Mouse (Mus musculus) embryonic facial prominence, embryonic 13.5 days (tissue): ENCODE results near the gene Fbxl16. TPM values are rescaled to one million over a fixed set of nuclear protein-coding genes. Genes with fewer than 3 reads are reported as not detected.

Experiments
- ATAC-seq: fragments of 200-750 bp; cut with Nextera tagmentation; 2 replicates; pipeline ENCODE4 v1.8.0; 2017; ENCODE audit warnings: low read depth; ENCODE audit not compliant: insufficient number of reproducible peaks, insufficient read depth, low FRiP score, low TSS enrichment
- H3K27ac ChIP-seq: fragments of 300-500 bp; sonication (generic); 2 replicates; pipeline ENCODE4 v1.5.1; 2015; ENCODE audit warnings: moderate library complexity, mild to moderate bottlenecking, inconsistent platforms
- H3K27me3 ChIP-seq: fragments of 300-500 bp; sonication (generic); 2 replicates; pipeline ENCODE4 v1.6.1; 2015; ENCODE audit warnings: mild to moderate bottlenecking, inconsistent platforms
- H3K36me3 ChIP-seq: fragments of 300-500 bp; sonication (generic); 2 replicates; pipeline ENCODE4 v1.6.1; 2015; ENCODE audit warnings: mild to moderate bottlenecking, inconsistent platforms
- H3K4me1 ChIP-seq: fragments of 300-500 bp; sonication (generic); 2 replicates; pipeline ENCODE4 v1.6.1; 2015; ENCODE audit warnings: inconsistent platforms
- H3K4me2 ChIP-seq: fragments of 300-500 bp; sonication (generic); 2 replicates; pipeline ENCODE4 v1.6.1; 2015; ENCODE audit warnings: moderate library complexity, mild to moderate bottlenecking, inconsistent platforms
- H3K4me3 ChIP-seq: fragments of 300-500 bp; sonication (generic); 2 replicates; pipeline ENCODE4 v1.5.1; 2015; ENCODE audit warnings: mild to moderate bottlenecking, inconsistent platforms
- H3K9ac ChIP-seq: fragments of 300-500 bp; sonication (generic); 2 replicates; pipeline ENCODE4 v1.6.1; 2015; ENCODE audit warnings: mild to moderate bottlenecking, inconsistent platforms
- H3K9me3 ChIP-seq: fragments of 300-500 bp; sonication (generic); 2 replicates; pipeline ENCODE4 v1.6.1; 2016; ENCODE audit warnings: inconsistent platforms
- WGBS: fragments of 180-500 bp; shearing (Covaris S2); methylation state at CpG from one replicate; pipeline ENCODE4 v1.1.7; 2015; ENCODE audit warnings: mixed read lengths; 5-methylcytosine and 5-hydroxymethylcytosine counted together
- microRNA-seq: library from miRNA; unstranded; fragments of <30 nt; microRNA quantifications from one replicate; pipeline ENCODE4, GENCODE M21; 2016
- polyA plus RNA-seq: library from polyadenylated mRNA; unstranded; fragments of >200 nt; fragmentation: Nextera tagmentation; extraction: Ambion mirVana; gene quantifications from 2 replicates; pipeline ENCODE4 v1.2.1, GENCODE M21; 2015

Fbxl16 gene
- polyA plus RNA-seq, 1 experiment from 2014 or later: 4.2 TPM

GRCm38 (mm10) chr17:25869954-25870353, 61.1 kb downstream of the Fbxl16 start:
- no peaks in the 10 kb centered on the region for H3K27me3 ChIP-seq
- no peak overlapping the region for H3K9ac ChIP-seq
- H3K9me3 ChIP-seq: no peaks in the 10 kb centered on the region
- H3K4me3 ChIP-seq: no peak overlapping the region
- no peak overlapping the region for H3K4me2 ChIP-seq
- no peak overlapping the region for H3K27ac ChIP-seq
- ATAC-seq: no peak
- 87% methylated on average over 2 of the region's 2 CpGs for WGBS
- peaks cover 21% of the 10 kb centered on the region for H3K4me1 ChIP-seq
- H3K36me3 ChIP-seq: no peaks in the 10 kb centered on the region

Small RNAs within 50 kb of the gene (microRNA-seq; reads per million reads assigned to microRNA genes)
- gene Mir3082 (1.7 reads per million), gene Mir6966 (not detected)

Other genes with a start within 250 kb of the Fbxl16 start
- 9.1 and 11.1 TPM in 2 replicates for gene Sox8, start 238.4 kb upstream of the Fbxl16 start, polyA plus RNA-seq
- 28.7 and 33.8 TPM in 2 replicates for gene Lmf1, start 230.0 kb upstream of the Fbxl16 start, polyA plus RNA-seq
- 5.8 and 10.3 TPM in 2 replicates for gene Gng13, start 91.9 kb upstream of the Fbxl16 start, polyA plus RNA-seq
- 31.6 and 35.9 TPM in 2 replicates for gene Chtf18, start 81.7 kb upstream of the Fbxl16 start, polyA plus RNA-seq
- 28.0 and 28.9 TPM in 2 replicates for gene Rpusd1, start 81.4 kb upstream of the Fbxl16 start, polyA plus RNA-seq
- gene Mslnl, start 73.0 kb upstream of the Fbxl16 start, polyA plus RNA-seq: 0.83 TPM in 1 of 2 replicates, not detected in the other
- 0.17 and 0.42 TPM in 2 replicates for gene Msln, start 54.7 kb upstream of the Fbxl16 start, polyA plus RNA-seq
- 24.7 and 24.9 TPM in 2 replicates for gene Narfl, start 35.3 kb upstream of the Fbxl16 start, polyA plus RNA-seq
- 74.6 and 89.5 TPM in 2 replicates for gene Haghl, start 23.4 kb upstream of the Fbxl16 start, polyA plus RNA-seq
- 0.20 and 0.25 TPM in 2 replicates for gene Ccdc78, start 22.5 kb upstream of the Fbxl16 start, polyA plus RNA-seq
- 65.3 and 78.1 TPM in 2 replicates for gene Fam173a, start 16.2 kb upstream of the Fbxl16 start, polyA plus RNA-seq
- gene AC134908.4, start 13.4 kb upstream of the Fbxl16 start, polyA plus RNA-seq: not detected in 2 replicates
- gene Metrn, start 11.9 kb upstream of the Fbxl16 start, polyA plus RNA-seq: 43.4 and 50.1 TPM in 2 replicates
- 26.5 and 30.0 TPM in 2 replicates for gene Wdr24, start 14.5 kb downstream of the Fbxl16 start, polyA plus RNA-seq
- 48.3 and 52.8 TPM in 2 replicates for gene Jmjd8, start 19.8 kb downstream of the Fbxl16 start, polyA plus RNA-seq
- gene Stub1, start 24.3 kb downstream of the Fbxl16 start, polyA plus RNA-seq: 319 and 353 TPM in 2 replicates
- gene Rhbdl1, start 28.2 kb downstream of the Fbxl16 start, polyA plus RNA-seq: 1.4 and 2.7 TPM in 2 replicates
- gene Gm20683, start 32.7 kb downstream of the Fbxl16 start, polyA plus RNA-seq: 1.3 and 2.9 TPM in 2 replicates
- gene Rhot2, start 35.8 kb downstream of the Fbxl16 start, polyA plus RNA-seq: 26.4 and 31.4 TPM in 2 replicates
- gene Wdr90, start 52.4 kb downstream of the Fbxl16 start, polyA plus RNA-seq: 30.0 and 31.2 TPM in 2 replicates
- 11.1 and 13.4 TPM in 2 replicates for gene Mcrip2, start 59.7 kb downstream of the Fbxl16 start, polyA plus RNA-seq
- 47.1 and 50.6 TPM in 2 replicates for gene Mettl26, start 66.0 kb downstream of the Fbxl16 start, polyA plus RNA-seq
- 0.56 and 0.73 TPM in 2 replicates for gene Wfikkn1, start 71.8 kb downstream of the Fbxl16 start, polyA plus RNA-seq
- gene Rab40c, start 110.6 kb downstream of the Fbxl16 start, polyA plus RNA-seq: 32.9 and 36.6 TPM in 2 replicates
- gene Pigq, start 135.9 kb downstream of the Fbxl16 start, polyA plus RNA-seq: 50.6 and 53.8 TPM in 2 replicates
- gene Nhlrc4, start 135.9 kb downstream of the Fbxl16 start, polyA plus RNA-seq: not detected in 2 replicates
- gene A930017K11Rik, start 143.5 kb downstream of the Fbxl16 start, polyA plus RNA-seq: 0.18 and 0.26 TPM in 2 replicates
- gene Capn15, start 176.7 kb downstream of the Fbxl16 start, polyA plus RNA-seq: 23.4 and 24.2 TPM in 2 replicates